Mouse (Mus musculus) liver, embryonic 11.5 days (tissue): ENCODE measurements at regions not wholly inside any gene's neighbourhood (a gene's known extent, or its start where the extent isn't known, plus 50 kb on each side); places are given as distances from the start of the nearest gene placed in this dataset.
A peak's percentile ranks its signal among the peaks of the same experiment; 100 is the strongest.

ENCODE experiments used
- ATAC-seq: fragments of 200-750 bp; cut with Nextera tagmentation; replicated peaks from 2 replicates; pipeline ENCODE4 v1.8.0; 2017; ENCODE audit warnings: moderate number of reproducible peaks, mild to moderate bottlenecking, moderate TSS enrichment, moderate library complexity; ENCODE audit not compliant: low FRiP score
- DNase-seq: peaks from one replicate; pipeline ENCODE4 v3.0.0-alpha.2; 2017; ENCODE audit warnings: low spot score
- H3K27ac ChIP-seq: fragments of 300-500 bp; sonication (generic); 2 replicates; pipeline ENCODE4 v1.5.1; 2014; ENCODE audit warnings: mild to moderate bottlenecking, low read depth, low read length, control low read depth
- H3K27me3 ChIP-seq: fragments of 300-500 bp; sonication (generic); replicated peaks from 2 replicates; pipeline ENCODE4 v1.6.1; 2014; ENCODE audit warnings: low read length, mixed read lengths; ENCODE audit not compliant: control insufficient read depth, insufficient read depth
- H3K36me3 ChIP-seq: fragments of 300-500 bp; sonication (generic); 2 replicates; pipeline ENCODE4 v1.6.1; 2014; ENCODE audit warnings: mild to moderate bottlenecking, low read length, moderate library complexity, mixed read lengths; ENCODE audit not compliant: control insufficient read depth, insufficient read depth
- H3K4me1 ChIP-seq: fragments of 300-500 bp; sonication (generic); replicated peaks from 2 replicates; pipeline ENCODE4 v1.6.1; 2014; ENCODE audit warnings: low read length, mixed read lengths; ENCODE audit not compliant: control insufficient read depth, insufficient read depth
- H3K4me2 ChIP-seq: fragments of 300-500 bp; sonication (generic); 2 replicates; pipeline ENCODE4 v1.6.1; 2014; ENCODE audit warnings: mild to moderate bottlenecking, control low read depth, moderate library complexity
- H3K4me3 ChIP-seq: fragments of 300-500 bp; sonication (generic); 2 replicates; pipeline ENCODE4 v1.5.1; 2014; ENCODE audit warnings: low read depth, low read length, control low read depth
- H3K9ac ChIP-seq: fragments of 300-500 bp; sonication (generic); 2 replicates; pipeline ENCODE4 v1.6.1; 2014; ENCODE audit warnings: low read depth, low read length, control low read depth
- H3K9me3 ChIP-seq: fragments of 300-500 bp; sonication (generic); 2 replicates; pipeline ENCODE4 v1.6.1; 2016; ENCODE audit warnings: low read length, inconsistent platforms, mixed read lengths; ENCODE audit not compliant: control insufficient read depth
- WGBS: fragments of 180-500 bp; shearing (Covaris S2); extraction: QIAGEN DNeasy Blood & Tissue Kit; methylation state at CpG from one replicate; pipeline ENCODE4 v1.1.7; 2014; 5-methylcytosine and 5-hydroxymethylcytosine counted together

DNA sequence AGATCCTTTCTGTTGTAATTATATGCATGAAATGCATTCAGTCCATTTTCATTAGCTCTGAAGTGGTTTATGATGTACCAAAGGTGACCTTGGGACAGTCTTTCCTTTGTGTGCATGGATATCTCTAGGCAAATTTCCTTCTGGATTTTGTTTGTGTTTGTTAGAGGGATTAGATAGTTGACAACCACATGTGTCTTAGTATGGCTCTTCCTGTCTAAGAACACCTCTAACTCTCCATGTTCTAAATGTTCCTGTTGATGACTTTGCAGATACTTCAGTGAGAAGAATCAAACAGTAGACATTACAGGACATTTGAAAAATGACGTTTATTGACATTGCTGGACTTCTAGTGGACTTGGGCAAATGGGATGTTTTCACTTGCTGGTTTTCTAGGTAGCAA, 436.5 kb upstream of the Nrp1 start:
- Histone ChIP-seq H3K4me2 (no peak overlapping the region), H3K27me3 (no peaks in the 10 kb centered on the region), H3K36me3 (no peaks in the 10 kb centered on the region), H3K4me1 (no peaks in the 10 kb centered on the region), H3K9ac (no peak overlapping the region), H3K9me3 (no peaks in the 10 kb centered on the region), H3K27ac (no peak overlapping the region), H3K4me3 (no peak overlapping the region)
- ATAC-seq (no peak), DNase-seq (no peak)
- WGBS: 70% methylated on average over 1 of the region's 1 CpGs

DNA sequence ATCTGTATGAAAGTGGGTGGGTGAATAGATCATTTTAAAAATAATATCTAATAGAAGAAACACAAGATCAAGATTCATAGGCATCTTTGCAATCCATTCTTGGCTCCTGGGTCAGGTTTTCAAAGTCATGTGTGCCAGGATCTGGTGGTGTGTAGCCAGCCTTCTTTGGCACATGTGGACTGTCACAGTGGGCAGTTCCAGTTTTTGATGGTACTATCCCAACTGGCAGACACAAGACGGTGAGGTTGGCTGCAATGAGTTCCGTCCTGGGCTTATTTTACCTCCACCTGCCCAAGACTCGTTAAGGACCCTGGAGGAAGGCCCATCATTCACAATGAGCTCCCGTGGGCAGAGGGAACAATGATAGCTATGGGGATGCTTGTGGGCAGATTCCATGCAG, 435.1 kb upstream of the Nrp1 start:
- no peaks in the 10 kb centered on the region for H3K36me3 ChIP-seq
- 83% methylated on average over 4 of the region's 4 CpGs for WGBS

DNA sequence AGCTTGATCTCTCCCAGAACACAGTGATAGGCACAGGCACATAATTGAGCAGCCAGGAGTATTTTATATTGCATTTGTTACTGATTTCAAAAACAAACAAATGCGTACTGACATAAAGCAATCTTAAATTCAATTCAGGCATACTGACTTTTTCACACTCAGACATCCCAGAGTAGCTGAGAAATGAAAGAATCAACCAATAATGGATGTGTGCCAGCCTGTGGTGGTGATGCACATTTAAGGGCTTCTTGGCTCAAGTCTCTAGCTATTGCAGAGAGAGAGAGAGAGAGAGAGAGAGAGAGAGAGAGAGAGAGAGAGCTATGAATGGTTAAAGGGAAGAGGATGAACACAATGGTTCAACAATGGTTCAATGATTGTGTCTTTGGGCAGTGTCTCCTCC, 426.1 kb upstream of the Nrp1 start:
- Histone ChIP-seq H3K36me3 (no peaks in the 10 kb centered on the region), H3K9me3 (no peaks in the 10 kb centered on the region), H3K9ac (no peak overlapping the region), H3K4me1 (no peaks in the 10 kb centered on the region), H3K27me3 (no peaks in the 10 kb centered on the region), H3K4me3 (no peak overlapping the region), H3K4me2 (no peak overlapping the region), H3K27ac (no peak overlapping the region)
- 75% methylated on average over 1 of the region's 1 CpGs for WGBS
- ATAC-seq (no peak), DNase-seq (no peak)

More for the DNA sequence above, 435.1 kb upstream of the Nrp1 start:
- no peak overlapping the region for H3K27ac ChIP-seq
- ATAC-seq: no peak
- no peaks in the 10 kb centered on the region for H3K4me1 ChIP-seq
- H3K27me3 ChIP-seq: no peaks in the 10 kb centered on the region
- DNase-seq: no peak
- no peak overlapping the region for H3K4me3 ChIP-seq
- no peak overlapping the region for H3K9ac ChIP-seq
- no peak overlapping the region for H3K4me2 ChIP-seq
- no peaks in the 10 kb centered on the region for H3K9me3 ChIP-seq

DNA sequence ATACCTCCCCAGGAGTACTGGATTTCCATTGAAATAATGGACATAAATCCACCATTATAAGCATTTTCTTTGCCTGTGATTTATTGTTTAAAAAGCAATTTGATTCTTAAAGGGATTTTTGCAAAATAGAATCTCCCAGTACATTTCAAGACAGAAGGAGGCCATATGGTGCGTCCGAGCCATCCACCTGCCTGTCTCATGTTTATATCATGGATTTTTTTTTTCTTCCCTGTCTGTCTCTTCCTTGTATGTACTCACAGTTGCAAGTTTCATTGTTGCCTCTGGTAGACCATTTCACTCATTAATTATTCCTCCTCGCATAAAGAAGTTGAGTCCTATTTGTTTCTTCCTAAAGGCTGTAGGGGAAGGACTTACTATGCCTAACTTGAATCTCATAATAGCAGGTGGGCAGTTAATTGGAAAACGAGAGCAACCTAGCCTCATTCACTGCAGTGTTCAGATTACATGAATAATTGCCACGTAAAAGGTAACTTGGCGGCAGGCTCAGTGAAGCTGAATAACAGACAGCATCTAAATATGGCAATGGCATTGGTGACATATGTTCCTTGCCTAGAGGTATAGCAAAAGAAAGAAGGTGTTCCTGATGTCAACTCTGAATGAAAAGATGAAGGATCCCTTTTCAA, 421.5 kb upstream of the Nrp1 start:
- no peaks in the 10 kb centered on the region for H3K9me3 ChIP-seq
- H3K4me1 ChIP-seq: peaks cover 3% of the 10 kb centered on the region; the same call in 1 of the 2 replicates
- no peak overlapping the region for H3K9ac ChIP-seq
- ATAC-seq (no peak), DNase-seq (no peak)
- no peaks in the 10 kb centered on the region for H3K36me3 ChIP-seq
- H3K27ac ChIP-seq: no peak overlapping the region
- H3K27me3 ChIP-seq: no peaks in the 10 kb centered on the region
- no peak overlapping the region for H3K4me3 ChIP-seq
- H3K4me2 ChIP-seq: no peak overlapping the region
- WGBS: 86% methylated on average over 6 of the region's 6 CpGs

DNA sequence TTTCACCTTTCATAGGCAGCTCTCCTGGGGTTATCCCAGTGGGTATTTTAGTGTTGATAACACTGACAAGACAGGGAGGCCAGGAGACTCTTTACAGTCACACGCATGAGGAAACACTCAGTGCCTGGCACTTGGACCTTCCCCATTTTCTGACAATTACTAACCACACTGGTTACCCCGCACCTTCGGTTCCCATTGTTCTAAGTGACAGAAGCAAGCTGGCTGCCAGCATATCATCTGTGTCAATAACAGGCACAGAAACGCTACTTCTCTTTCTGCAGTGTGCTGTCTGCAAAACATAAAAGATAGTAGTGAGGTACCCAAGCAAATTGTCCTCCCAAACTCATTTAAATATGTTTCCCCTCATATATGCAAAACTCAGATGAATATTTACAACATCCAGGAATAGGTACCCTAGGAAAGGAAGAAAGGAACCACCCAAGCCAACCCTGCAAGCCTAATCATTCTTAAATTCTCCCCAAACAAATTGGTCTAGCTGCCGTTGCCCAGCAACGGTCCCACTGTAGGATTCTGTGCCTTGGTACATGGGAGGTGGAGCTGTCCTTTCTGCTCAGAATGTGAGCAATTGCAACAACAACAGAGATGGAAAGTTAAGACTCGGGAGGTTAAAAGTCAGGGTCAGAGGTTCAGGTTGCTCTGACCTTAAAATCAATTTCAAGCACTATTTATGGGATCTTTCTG, 419.0 kb upstream of the Nrp1 start:
- Histone ChIP-seq H3K4me1 (peaks cover 3% of the 10 kb centered on the region; the same call in 1 of the 2 replicates), H3K9me3 (no peaks in the 10 kb centered on the region), H3K36me3 (no peaks in the 10 kb centered on the region), H3K4me2 (no peak overlapping the region), H3K4me3 (no peak overlapping the region), H3K27me3 (no peaks in the 10 kb centered on the region), H3K27ac (no peak overlapping the region), H3K9ac (no peak overlapping the region)
- ATAC-seq (no peak), DNase-seq (no peak)
- 33% methylated on average over 7 of the region's 7 CpGs for WGBS

DNA sequence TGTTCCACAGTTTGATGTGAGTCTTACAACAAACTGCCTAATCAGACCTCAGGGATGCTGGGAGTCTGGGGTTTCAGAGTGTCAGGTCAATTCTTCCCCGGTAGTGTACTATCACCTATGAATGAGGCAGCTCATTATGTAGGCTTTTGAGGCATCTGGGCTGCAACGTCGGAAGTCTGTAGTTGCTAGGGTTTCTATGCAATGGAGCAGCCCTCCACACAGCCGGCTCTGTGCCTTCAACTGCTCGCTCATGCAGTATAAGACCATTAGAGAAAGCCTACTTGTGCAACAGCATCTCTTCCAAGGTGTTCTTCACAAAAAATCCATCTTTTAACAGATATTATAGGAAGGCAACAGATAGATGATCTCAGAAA, 418.4 kb upstream of the Nrp1 start:
- H3K27ac ChIP-seq: no peak overlapping the region
- H3K4me1 ChIP-seq: peaks cover 3% of the 10 kb centered on the region; the same call in 1 of the 2 replicates
- no peaks in the 10 kb centered on the region for H3K36me3 ChIP-seq
- DNase-seq (no peak), ATAC-seq (no peak)
- H3K27me3 ChIP-seq: no peaks in the 10 kb centered on the region
- no peak overlapping the region for H3K4me3 ChIP-seq
- H3K4me2 ChIP-seq: no peak overlapping the region
- WGBS: 57% methylated on average over 5 of the region's 5 CpGs
- H3K9ac ChIP-seq: no peak overlapping the region
- no peaks in the 10 kb centered on the region for H3K9me3 ChIP-seq

DNA sequence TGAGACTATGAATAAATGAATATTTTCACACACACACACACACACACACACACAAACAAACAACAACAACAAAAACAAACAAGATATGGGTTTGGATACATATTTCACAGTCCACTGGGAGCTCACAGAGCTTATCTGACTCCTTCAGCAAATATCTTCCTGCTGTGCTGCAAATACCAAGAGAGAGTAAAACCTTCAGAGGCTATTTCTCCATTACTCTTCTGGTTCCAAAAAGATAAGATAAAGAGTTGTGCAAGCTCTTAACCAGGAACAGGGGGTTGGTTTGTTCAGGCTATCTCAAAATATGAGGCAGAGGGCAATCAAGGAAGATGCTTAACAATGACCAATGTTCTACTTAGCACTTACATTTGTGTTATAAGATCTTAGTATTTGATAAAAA, 416.1 kb upstream of the Nrp1 start:
- no peaks in the 10 kb centered on the region for H3K9me3 ChIP-seq
- no peaks in the 10 kb centered on the region for H3K27me3 ChIP-seq
- DNase-seq: no peak
- no peak overlapping the region for H3K4me2 ChIP-seq
- no peaks in the 10 kb centered on the region for H3K36me3 ChIP-seq
- H3K4me1 ChIP-seq: peaks cover 3% of the 10 kb centered on the region; the same call in 1 of the 2 replicates
- H3K4me3 ChIP-seq: no peak overlapping the region
- no peak overlapping the region for H3K9ac ChIP-seq
- no peak overlapping the region for H3K27ac ChIP-seq
- peak; percentile 83 for ATAC-seq

DNA sequence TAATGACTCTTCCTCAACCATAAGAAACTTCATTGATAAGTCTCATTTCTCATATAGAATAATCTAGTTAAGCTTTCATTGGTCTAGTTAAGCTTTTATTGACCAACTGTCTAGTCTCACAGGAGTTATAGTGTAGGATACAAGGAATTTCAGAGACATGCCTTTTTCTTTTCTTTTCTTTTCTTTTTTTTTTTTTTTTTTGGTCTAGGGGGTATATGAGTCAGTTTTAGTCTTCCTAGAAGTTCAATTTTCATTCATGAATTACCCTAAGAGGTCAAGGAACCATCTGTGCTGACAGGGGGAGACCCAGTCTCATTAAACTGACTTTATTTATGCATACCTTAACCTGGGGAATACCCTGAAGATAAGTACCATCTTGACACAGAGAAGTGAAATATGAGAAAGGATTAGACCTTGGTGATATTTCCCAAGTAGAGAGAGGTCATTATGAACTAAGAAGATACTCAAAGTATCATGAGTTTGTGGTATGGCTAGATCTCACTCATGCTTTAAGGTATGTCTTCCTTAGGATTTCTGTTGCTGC, 413.4 kb upstream of the Nrp1 start:
- Histone ChIP-seq H3K27ac (no peak overlapping the region), H3K9ac (no peak overlapping the region), H3K4me3 (no peak overlapping the region), H3K36me3 (no peaks in the 10 kb centered on the region), H3K4me1 (peaks cover 3% of the 10 kb centered on the region; the same call in 1 of the 2 replicates), H3K27me3 (no peaks in the 10 kb centered on the region), H3K9me3 (no peaks in the 10 kb centered on the region), H3K4me2 (no peak overlapping the region)
- ATAC-seq: no peak
- DNase-seq: no peak

DNA sequence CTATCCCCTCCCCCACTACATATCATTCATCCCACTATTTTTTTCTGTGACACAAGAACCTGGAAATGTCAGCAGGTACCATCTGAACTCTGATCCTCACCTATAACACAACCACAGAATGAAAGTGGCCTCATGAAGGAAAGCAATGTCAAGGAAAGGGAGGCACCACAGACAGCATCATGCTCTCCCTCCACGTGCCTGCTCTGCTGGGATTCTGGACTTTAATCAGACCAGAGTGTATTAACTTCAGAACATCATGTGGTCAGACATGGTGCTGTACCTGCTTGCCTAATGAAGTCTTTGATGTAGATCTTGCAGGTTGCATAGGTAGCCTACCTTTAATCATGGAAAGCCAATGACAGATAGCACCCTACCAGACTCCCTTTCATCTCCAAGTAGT, 400.8 kb upstream of the Nrp1 start:
- H3K4me2 ChIP-seq: no peak overlapping the region
- DNase-seq: no peak
- H3K27me3 ChIP-seq: no peaks in the 10 kb centered on the region
- ATAC-seq: no peak
- H3K9ac ChIP-seq: no peak overlapping the region
- no peak overlapping the region for H3K27ac ChIP-seq
- WGBS: 56% methylated on average over 1 of the region's 1 CpGs
- H3K4me3 ChIP-seq: no peak overlapping the region
- H3K36me3 ChIP-seq: no peaks in the 10 kb centered on the region
- H3K9me3 ChIP-seq: no peaks in the 10 kb centered on the region
- H3K4me1 ChIP-seq: no peaks in the 10 kb centered on the region
